Mouse (Mus musculus): ENCODE results near the gene Slc25a44. TPM values are rescaled to one million over a fixed set of nuclear protein-coding genes. Genes with fewer than 3 reads are reported as not detected.
A peak's percentile ranks its signal among the peaks of the same experiment; 100 is the strongest.

Gene Slc25a44
- polyA plus RNA-seq, 1 experiment from 2014 or later = 9.7 TPM

GRCm38 (mm10) chr3:88447676-88448183 lies 22.8 kb upstream of the Slc25a44 start:
- Histone ChIP-seq H3K9me3 (ENCODE audit: control insufficient read depth, low read length) (no peaks in the 10 kb centered on the region), H3K4me3 (ENCODE audit: low read depth, low read length) (no peak overlapping the region), H3K4me2 (replicated peaks; ENCODE audit: low read depth) (no peak overlapping the region), H3K4me1 (replicated peaks; ENCODE audit: control insufficient read depth, insufficient read depth) (peaks cover 7% of the 10 kb centered on the region; the same call in 1 of the 2 replicates), H3K27ac (replicated peaks) (peak overlapping the region; percentile 72), H3K9ac (ENCODE audit: low read length) (no peak overlapping the region), H3K36me3 (ENCODE audit: control insufficient read depth, insufficient read depth, low read length) (no peaks in the 10 kb centered on the region), H3K27me3 (ENCODE audit: control insufficient read depth, insufficient read depth, low read length) (no peaks in the 10 kb centered on the region)
- ATAC-seq (ENCODE audit: low FRiP score, low TSS enrichment) (peak; percentile 27; the same call in 1 of the 2 replicates), DNase-seq (ENCODE audit: low spot score) (peak; percentile 55)
- 58% methylated on average over 8 of the region's 8 CpGs for WGBS
- TF ChIP-seq EP300 (optimal IDR thresholded peaks at IDR 0.05) = no peak
- no peak for TF ChIP-seq CTCF (IDR thresholded peaks at IDR 0.05; ENCODE audit: low read depth)

GRCm38 (mm10) chr3:88446471-88447123 lies 21.7 kb upstream of the Slc25a44 start:
- Histone ChIP-seq H3K27ac (replicated peaks) (no peak overlapping the region; the same call in 1 of the 2 replicates), H3K4me3 (ENCODE audit: low read depth, low read length) (no peak overlapping the region), H3K9me3 (ENCODE audit: control insufficient read depth, low read length) (no peaks in the 10 kb centered on the region), H3K4me1 (replicated peaks; ENCODE audit: control insufficient read depth, insufficient read depth) (peaks cover 7% of the 10 kb centered on the region; the same call in 1 of the 2 replicates), H3K36me3 (ENCODE audit: control insufficient read depth, insufficient read depth, low read length) (no peaks in the 10 kb centered on the region), H3K4me2 (replicated peaks; ENCODE audit: low read depth) (no peak overlapping the region), H3K27me3 (ENCODE audit: control insufficient read depth, insufficient read depth, low read length) (no peaks in the 10 kb centered on the region), H3K9ac (ENCODE audit: low read length) (no peak overlapping the region)
- DNase-seq (ENCODE audit: low spot score) (no peak), ATAC-seq (ENCODE audit: low FRiP score, low TSS enrichment) (no peak)
- WGBS = 46% methylated on average over 8 of the region's 8 CpGs
- no peak for TF ChIP-seq CTCF (IDR thresholded peaks at IDR 0.05; ENCODE audit: low read depth)
- TF ChIP-seq EP300 (optimal IDR thresholded peaks at IDR 0.05) = no peak

GRCm38 (mm10) chr3:88442888-88443287 lies 17.9 kb upstream of the Slc25a44 start:
- peak; percentile 94 for ATAC-seq (ENCODE audit: low FRiP score, low TSS enrichment)
- 41% methylated on average over 7 of the region's 7 CpGs for WGBS
- peak overlapping the region; percentile 31; the same call in 1 of the 2 replicates for H3K27ac ChIP-seq (replicated peaks)

GRCm38 (mm10) chr3:88442488-88442887 lies 17.5 kb upstream of the Slc25a44 start:
- 73% methylated on average over 12 of the region's 12 CpGs for WGBS

More at GRCm38 (mm10) chr3:88442888-88443287, 17.9 kb upstream of the Slc25a44 start:
- Histone ChIP-seq H3K27me3 (ENCODE audit: control insufficient read depth, insufficient read depth, low read length) (no peaks in the 10 kb centered on the region), H3K9me3 (ENCODE audit: control insufficient read depth, low read length) (no peaks in the 10 kb centered on the region), H3K4me2 (replicated peaks; ENCODE audit: low read depth) (no peak overlapping the region), H3K9ac (ENCODE audit: low read length) (no peak overlapping the region), H3K4me1 (replicated peaks; ENCODE audit: control insufficient read depth, insufficient read depth) (peaks cover 3% of the 10 kb centered on the region; the same call in 1 of the 2 replicates), H3K4me3 (ENCODE audit: low read depth, low read length) (no peak overlapping the region), H3K36me3 (ENCODE audit: control insufficient read depth, insufficient read depth, low read length) (no peaks in the 10 kb centered on the region; the same call in 1 of the 2 replicates)
- 0 out of 2 replicates have a peak, but pooled peaks have one; percentile 2 for TF ChIP-seq CTCF (IDR thresholded peaks at IDR 0.05; ENCODE audit: low read depth)
- TF ChIP-seq EP300 (optimal IDR thresholded peaks at IDR 0.05) = no peak
- peak; percentile 82 for DNase-seq (ENCODE audit: low spot score)

GRCm38 (mm10) chr3:88440500-88441381 lies 15.8 kb upstream of the Slc25a44 start:
- TF ChIP-seq CTCF (IDR thresholded peaks at IDR 0.05; ENCODE audit: low read depth) = peak; percentile 78
- TF ChIP-seq EP300 (optimal IDR thresholded peaks at IDR 0.05) = no peak
- Histone ChIP-seq H3K4me2 (replicated peaks; ENCODE audit: low read depth) (no peak overlapping the region), H3K36me3 (ENCODE audit: control insufficient read depth, insufficient read depth, low read length) (peaks cover 3% of the 10 kb centered on the region; the same call in 1 of the 2 replicates), H3K9ac (ENCODE audit: low read length) (no peak overlapping the region), H3K4me1 (replicated peaks; ENCODE audit: control insufficient read depth, insufficient read depth) (peaks cover 4% of the 10 kb centered on the region; the same call in 1 of the 2 replicates), H3K27me3 (ENCODE audit: control insufficient read depth, insufficient read depth, low read length) (no peaks in the 10 kb centered on the region), H3K9me3 (ENCODE audit: control insufficient read depth, low read length) (no peaks in the 10 kb centered on the region), H3K4me3 (ENCODE audit: low read depth, low read length) (no peak overlapping the region), H3K27ac (replicated peaks) (no peak overlapping the region)
- 17% methylated on average over 27 of the region's 27 CpGs for WGBS
- peak; percentile 53 for DNase-seq (ENCODE audit: low spot score)
- ATAC-seq (ENCODE audit: low FRiP score, low TSS enrichment) = no peak

More at GRCm38 (mm10) chr3:88442488-88442887, 17.5 kb upstream of the Slc25a44 start:
- TF ChIP-seq CTCF (IDR thresholded peaks at IDR 0.05; ENCODE audit: low read depth) = no peak
- no peak for TF ChIP-seq EP300 (optimal IDR thresholded peaks at IDR 0.05)
- H3K9ac ChIP-seq (ENCODE audit: low read length) = no peak overlapping the region
- H3K9me3 ChIP-seq (ENCODE audit: control insufficient read depth, low read length) = no peaks in the 10 kb centered on the region
- peak overlapping the region; percentile 31; the same call in 1 of the 2 replicates for H3K27ac ChIP-seq (replicated peaks)
- ATAC-seq (ENCODE audit: low FRiP score, low TSS enrichment) (peak; percentile 75), DNase-seq (ENCODE audit: low spot score) (peak; percentile 57)
- peaks cover 3% of the 10 kb centered on the region; the same call in 1 of the 2 replicates for H3K4me1 ChIP-seq (replicated peaks; ENCODE audit: control insufficient read depth, insufficient read depth)
- no peaks in the 10 kb centered on the region for H3K27me3 ChIP-seq (ENCODE audit: control insufficient read depth, insufficient read depth, low read length)
- H3K4me2 ChIP-seq (replicated peaks; ENCODE audit: low read depth) = no peak overlapping the region
- H3K36me3 ChIP-seq (ENCODE audit: control insufficient read depth, insufficient read depth, low read length) = no peaks in the 10 kb centered on the region; the same call in 1 of the 2 replicates
- no peak overlapping the region for H3K4me3 ChIP-seq (ENCODE audit: low read depth, low read length)

All from stomach, postnatal 0 days (tissue).